Mouse (Mus musculus) kidney, adult 2 months (tissue): ENCODE measurements around the gene Dnal4.

ENCODE experiments used
- CTCF ChIP-seq: fragments of 200-500 bp; conservative IDR thresholded peaks from 2 replicates; pipeline ENCODE4 v1.5.1; 2011; ENCODE audit warnings: low read depth, mild to moderate bottlenecking, control low read depth, low read length, moderate library complexity, mixed read lengths; ENCODE audit not compliant: insufficient read depth, insufficient read length
- POLR2A ChIP-seq: fragments of 200-500 bp; IDR thresholded peaks from one replicate; pipeline ENCODE4 v1.6.1; 2011; ENCODE audit warnings: low read depth, low read length, control low read depth

DNA sequence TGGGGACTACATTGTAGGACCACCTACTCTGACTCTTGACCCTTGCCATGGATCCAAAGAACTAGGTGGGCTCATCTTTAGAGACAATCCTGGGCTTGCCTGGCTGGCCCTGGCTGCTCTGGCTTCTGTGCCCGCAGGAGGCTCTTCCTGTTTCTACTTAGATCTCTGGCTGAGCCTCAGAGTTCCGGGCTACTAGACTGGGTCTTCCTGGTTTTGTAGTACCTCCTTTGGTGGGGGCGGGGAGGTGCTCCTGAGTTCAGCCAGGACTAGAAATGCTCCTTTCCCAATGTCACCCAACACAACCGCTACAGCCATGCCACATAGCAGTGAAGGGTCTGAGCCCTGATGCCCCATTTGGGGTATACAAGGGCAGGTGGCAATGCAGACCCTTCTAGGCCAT is 56.9 kb downstream of the Dnal4 start:
- TF ChIP-seq POLR2A (no peak), CTCF (no peak)
